Comparison of ENCODE assay signal across 10 mouse cellular contexts in the genomic region with DNA sequence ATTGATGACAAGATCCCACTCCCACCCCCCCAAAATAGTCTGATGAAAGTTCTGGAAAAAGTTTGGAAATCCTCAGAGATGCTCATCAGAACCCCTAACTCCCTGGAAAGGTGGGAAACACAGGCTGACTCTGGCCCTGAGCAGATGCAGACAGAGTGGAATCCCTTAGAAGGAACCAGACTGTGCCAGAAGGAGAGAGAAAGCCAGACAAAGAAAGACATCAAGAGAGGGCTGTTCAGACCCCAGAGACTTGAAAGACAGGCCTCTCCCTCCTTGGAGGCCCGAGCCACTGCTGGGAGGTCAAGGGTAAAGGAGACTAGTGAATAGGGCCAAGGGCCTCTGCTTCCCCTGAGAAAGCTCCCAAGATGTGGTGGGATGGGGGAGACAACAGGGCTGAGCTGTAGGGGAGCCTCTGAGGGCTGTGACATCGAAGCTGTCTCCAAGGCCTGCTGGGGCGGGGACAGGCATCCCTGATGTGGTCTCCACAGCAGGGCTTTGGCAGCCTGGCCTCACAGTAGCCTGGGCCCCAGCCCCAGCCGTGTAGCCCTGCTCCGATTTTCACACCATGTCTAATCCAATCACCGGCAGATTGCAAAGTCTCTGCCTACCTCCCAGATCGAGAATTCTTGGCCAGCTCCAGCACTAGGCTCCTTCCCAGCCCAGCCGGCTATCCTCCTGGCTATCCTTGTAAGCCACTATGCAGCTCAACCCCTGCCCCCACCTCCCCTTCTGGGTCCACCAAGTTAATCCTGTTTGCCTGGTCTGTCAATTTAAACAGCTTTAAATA.
DNase-seq lines count a peak whose midpoint lies in the region; ATAC-seq lines count a peak whose summit lies in the region.
"Had no signal": no experiment of that assay in that cellular context is flagged by ENCODE, and none has a peak within 500 bp of the region (broad histone marks: within the 10 kb centered on the region; RNA-seq: fewer than 3 reads in every experiment).

No protein-coding gene starts in this region.

- H3K27ac ChIP-seq in kidney, embryonic 15.5 days: no peak overlapping the region
- H3K27ac ChIP-seq in embryonic facial prominence, embryonic 10.5 days (replicated peaks): peak overlapping the region; percentile 76
- no peak overlapping the region for H3K27ac ChIP-seq in hindbrain, embryonic 14.5 days
- no peak overlapping the region for H3K27ac ChIP-seq in neural tube, embryonic 13.5 days (replicated peaks)
- H3K27ac ChIP-seq: kidney, postnatal 0 days had no signal

- H3K4me1 ChIP-seq in kidney, embryonic 15.5 days: peaks cover 19% of the 10 kb centered on the region
- H3K4me1 ChIP-seq in embryonic facial prominence, embryonic 10.5 days: peaks cover 56% of the 10 kb centered on the region
- H3K4me1 ChIP-seq in hindbrain, embryonic 14.5 days (replicated peaks; ENCODE audit: control insufficient read depth, insufficient read depth, low read length): no peaks in the 10 kb centered on the region
- peaks cover 6% of the 10 kb centered on the region for H3K4me1 ChIP-seq in neural tube, embryonic 13.5 days (replicated peaks)

- no peaks in the 10 kb centered on the region for H3K9me3 ChIP-seq in kidney, embryonic 15.5 days (replicated peaks)
- H3K9me3 ChIP-seq in embryonic facial prominence, embryonic 10.5 days: no peaks in the 10 kb centered on the region
- H3K9me3 ChIP-seq in hindbrain, embryonic 14.5 days (ENCODE audit: control insufficient read depth, low read length): no peaks in the 10 kb centered on the region
- H3K9me3 ChIP-seq in neural tube, embryonic 13.5 days: no peaks in the 10 kb centered on the region

- no peak for DNase-seq in kidney, postnatal 36 days
- DNase-seq in embryonic facial prominence, embryonic 10.5 days (ENCODE audit: low spot score): peak; percentile 62
- DNase-seq in hindbrain, embryonic 14.5 days (ENCODE audit: low spot score): peak; percentile 62
- no peak for DNase-seq in layer of hippocampus, adult 11-12 months (ENCODE audit: low spot score)
- no peak for DNase-seq in frontal cortex, postnatal 36 days (ENCODE audit: low spot score in 2 of 2)
- no peak for DNase-seq in adrenal gland, postnatal 14 days
- DNase-seq: right cerebral cortex, postnatal 25 days had no signal

- 39% methylated on average over 8 of the region's 8 CpGs for WGBS in kidney, embryonic 15.5 days
- WGBS in embryonic facial prominence, embryonic 10.5 days: 10% methylated on average over 8 of the region's 8 CpGs
- WGBS in hindbrain, embryonic 14.5 days: 5% methylated on average over 8 of the region's 8 CpGs
- WGBS in neural tube, embryonic 13.5 days: 9% methylated on average over 8 of the region's 8 CpGs

- no peak overlapping the region for H3K9ac ChIP-seq in kidney, embryonic 15.5 days
- no peak overlapping the region for H3K9ac ChIP-seq in hindbrain, embryonic 14.5 days
- H3K9ac ChIP-seq in neural tube, embryonic 13.5 days: no peak overlapping the region

- H3K36me3 ChIP-seq in kidney, embryonic 15.5 days: no peaks in the 10 kb centered on the region
- H3K36me3 ChIP-seq in embryonic facial prominence, embryonic 10.5 days (replicated peaks): no peaks in the 10 kb centered on the region
- H3K36me3 ChIP-seq in hindbrain, embryonic 14.5 days (replicated peaks; ENCODE audit: control insufficient read depth, insufficient read depth): no peaks in the 10 kb centered on the region
- no peaks in the 10 kb centered on the region for H3K36me3 ChIP-seq in neural tube, embryonic 13.5 days

- no peak overlapping the region for H3K4me2 ChIP-seq in kidney, embryonic 15.5 days
- no peak overlapping the region for H3K4me2 ChIP-seq in hindbrain, embryonic 14.5 days (replicated peaks)
- H3K4me2 ChIP-seq in neural tube, embryonic 13.5 days: no peak overlapping the region

- H3K27me3 ChIP-seq in kidney, embryonic 15.5 days: peaks cover 3% of the 10 kb centered on the region; the same call in 1 of the 2 replicates
- peaks cover 47% of the 10 kb centered on the region for H3K27me3 ChIP-seq in embryonic facial prominence, embryonic 10.5 days (replicated peaks; ENCODE audit: low read depth, poor library complexity, severe bottlenecking)
- H3K27me3 ChIP-seq in hindbrain, embryonic 14.5 days (ENCODE audit: control insufficient read depth, insufficient read depth, low read length): no peaks in the 10 kb centered on the region
- H3K27me3 ChIP-seq in neural tube, embryonic 13.5 days: peaks cover 13% of the 10 kb centered on the region

- no peak overlapping the region for H3K4me3 ChIP-seq in kidney, embryonic 15.5 days (replicated peaks)
- no peak overlapping the region for H3K4me3 ChIP-seq in embryonic facial prominence, embryonic 10.5 days
- H3K4me3 ChIP-seq in hindbrain, embryonic 14.5 days (replicated peaks; ENCODE audit: low read length): no peak overlapping the region
- H3K4me3 ChIP-seq in neural tube, embryonic 13.5 days: no peak overlapping the region

- ATAC-seq in kidney, embryonic 15.5 days (replicated peaks; ENCODE audit: low FRiP score): peak; percentile 44; the same call in 1 of the 2 replicates
- peak; percentile 91 for ATAC-seq in hindbrain, embryonic 14.5 days (ENCODE audit: low FRiP score)
- ATAC-seq in neural tube, embryonic 13.5 days (ENCODE audit: low read depth): peak; percentile 74

Comparison
In these comparisons a context has a peak if more than half of its experiments do, and no peak if none do; other contexts are left out.
1. DNase-seq: peak in embryonic facial prominence, embryonic 10.5 days (single experiment) and hindbrain, embryonic 14.5 days (single experiment); none in kidney, postnatal 36 days (0 of 2), layer of hippocampus, adult 11-12 months (single experiment), frontal cortex, postnatal 36 days (0 of 2) and adrenal gland, postnatal 14 days (single experiment).
2. Peak in every context shown above with its lines, with median percentiles within 50 percentile points of each other: ATAC-seq.